Mouse (Mus musculus) embryonic fibroblast, embryonic 13.5 days (primary cell): ENCODE results near the gene Sntb2.

ENCODE experiments used
- CTCF ChIP-seq: IDR thresholded peaks from 2 replicates; pipeline ENCODE4 v1.5.1; 2011; ENCODE audit warnings: mild to moderate bottlenecking, control low read depth, low read length, moderate library complexity, borderline replicate concordance; ENCODE audit not compliant: insufficient read depth
- POLR2A ChIP-seq: IDR thresholded peaks from 2 replicates; pipeline ENCODE4 v1.6.1; 2011; ENCODE audit warnings: low read depth, mild to moderate bottlenecking, control low read depth, low read length, moderate library complexity

- TF ChIP-seq CTCF (no peak), POLR2A (no peak)
Observed at GRCm38 (mm10) chr8:106920395-106920741, 15.2 kb upstream of the Sntb2 start.
